Mouse (Mus musculus) megakaryocyte-erythroid progenitor cell, adult 5-6 weeks (primary cell): ENCODE data around the gene Actc1. TPM values are rescaled to one million over a fixed set of nuclear protein-coding genes. Genes with fewer than 3 reads are reported as not detected.

Experiments used
- ATAC-seq: replicated peaks from 2 replicates; pipeline ENCODE4 v1.8.0; 2016; ENCODE audit warnings: mild to moderate bottlenecking, inconsistent platforms; ENCODE audit not compliant: severe bottlenecking, poor library complexity, low FRiP score, low TSS enrichment
- total RNA-seq, 2 experiments: library from RNA; stranded (forward) in 1 of 2; stranded (reverse) in 1 of 2; fragments of 200-1000, 215-1000 nt in 1 of 2; fragments of >200 nt in 1 of 2; fragmentation: Nextera tagmentation in 1 of 2; gene quantifications; 2 replicates each; pipeline ENCODE4 v1.2.3; 2014 to 2017

Gene Actc1
- total RNA-seq (2014; fragmentation: Nextera tagmentation) (not detected in 2 replicates), total RNA-seq (2017) (not detected in 2 replicates)

GRCm38 (mm10) chr2:114052696-114053598 is at the start of gene Actc1:
TSS of gene Actc1 (minus strand) at chr2:114053548.
- no peak for ATAC-seq

- no peak for ATAC-seq
These were observed 49.1 kb upstream of the Actc1 start for GRCm38 (mm10) chr2:114102471-114102870.

- ATAC-seq, result no peak
These were observed 47.5 kb upstream of the Actc1 start for GRCm38 (mm10) chr2:114100834-114101233.

GRCm38 (mm10) chr2:114099816-114100215 is 46.5 kb upstream of the Actc1 start:
- ATAC-seq, result no peak

- ATAC-seq, result no peak
These were observed 45.8 kb upstream of the Actc1 start for GRCm38 (mm10) chr2:114099109-114099508.

GRCm38 (mm10) chr2:114097627-114098026 is 44.3 kb upstream of the Actc1 start:
- peak; percentile 80 for ATAC-seq

GRCm38 (mm10) chr2:114096570-114096969 is 43.2 kb upstream of the Actc1 start:
- ATAC-seq, result no peak

GRCm38 (mm10) chr2:114095348-114095747 is 42.0 kb upstream of the Actc1 start:
- ATAC-seq, result no peak

GRCm38 (mm10) chr2:114094696-114095095 is 41.3 kb upstream of the Actc1 start:
- no peak for ATAC-seq

GRCm38 (mm10) chr2:114093577-114093976 is 40.2 kb upstream of the Actc1 start:
- no peak for ATAC-seq

GRCm38 (mm10) chr2:114089862-114090261 is 36.5 kb upstream of the Actc1 start:
- no peak for ATAC-seq

GRCm38 (mm10) chr2:114087271-114087670 is 33.9 kb upstream of the Actc1 start:
- no peak for ATAC-seq

GRCm38 (mm10) chr2:114071876-114072275 is 18.5 kb upstream of the Actc1 start:
- ATAC-seq, result no peak

GRCm38 (mm10) chr2:114066226-114066625 is 12.9 kb upstream of the Actc1 start:
- ATAC-seq, result no peak

GRCm38 (mm10) chr2:114064004-114064403 is 10.7 kb upstream of the Actc1 start:
- no peak for ATAC-seq

GRCm38 (mm10) chr2:114060071-114060591 is 6.8 kb upstream of the Actc1 start:
- ATAC-seq, result no peak

- ATAC-seq, result no peak
These were observed 6.3 kb upstream of the Actc1 start for GRCm38 (mm10) chr2:114059608-114060007.

- no peak for ATAC-seq
These were observed 5.0 kb upstream of the Actc1 start for GRCm38 (mm10) chr2:114058226-114058796.

GRCm38 (mm10) chr2:114057303-114057853 is 4.0 kb upstream of the Actc1 start:
- ATAC-seq, result no peak

GRCm38 (mm10) chr2:114054129-114054528 is 781 bp upstream of the Actc1 start:
- no peak for ATAC-seq
